Mouse (Mus musculus) CH12.LX (cell line): ENCODE results near the gene Cacng2. TPM values are rescaled to one million over a fixed set of nuclear protein-coding genes. Genes with fewer than 3 reads are reported as not detected.

ENCODE experiments used
- DNase-seq: peaks from one replicate; pipeline ENCODE4 v3.0.0-alpha.2; 2013; ENCODE audit errors: extremely low read depth
- H3K27ac ChIP-seq: 2 replicates; pipeline ENCODE4 v1.5.1; 2012; ENCODE audit warnings: low read depth, mild to moderate bottlenecking, control low read depth, moderate library complexity; ENCODE audit not compliant: insufficient read depth
- H3K27me3 ChIP-seq: replicated peaks from 2 replicates; pipeline ENCODE3; 2012; ENCODE audit warnings: inconsistent platforms
- H3K36me3 ChIP-seq, 2 experiments: replicated peaks in 1 of 2; 2 replicates each; pipeline versions ENCODE3 to v1.6.1; 2012; ENCODE audit warnings: inconsistent platforms in 1 of 2, low read length in 1 of 2, mild to moderate bottlenecking in 1 of 2, mixed read lengths in 1 of 2, moderate library complexity in 1 of 2; ENCODE audit not compliant: control insufficient read depth in 1 of 2, insufficient read depth in 1 of 2
- H3K4me1 ChIP-seq, 2 experiments: 2 replicates each; pipeline ENCODE4 v1.6.1; 2012; ENCODE audit warnings: inconsistent platforms in 1 of 2, moderate library complexity in 1 of 2; ENCODE audit not compliant: insufficient read depth in 2 of 2, control insufficient read depth in 1 of 2
- H3K4me2 ChIP-seq: 2 replicates; pipeline ENCODE4 v1.6.1; 2012; ENCODE audit warnings: low read depth, mild to moderate bottlenecking, control low read depth; ENCODE audit not compliant: poor library complexity, insufficient read depth, severe bottlenecking
- H3K4me3 ChIP-seq, 3 experiments: fragments of 150-350 bp in 1 of 3; sonication (generic) in 1 of 3; replicated peaks in 1 of 3; 2 replicates each; pipeline versions ENCODE3 to v1.5.1; 2011 to 2012; ENCODE audit warnings: low read depth in 2 of 3, low read length in 2 of 3, mild to moderate bottlenecking in 2 of 3, moderate library complexity in 2 of 3, control low read depth in 1 of 3, improper control_type of control experiment in 1 of 3, inconsistent platforms in 1 of 3, mixed read lengths in 1 of 3; ENCODE audit not compliant: poor library complexity in 1 of 3
- H3K79me2 ChIP-seq: replicated peaks from 2 replicates; pipeline ENCODE4 v1.6.1; 2012; ENCODE audit warnings: mild to moderate bottlenecking, moderate library complexity; ENCODE audit not compliant: control insufficient read depth, poor library complexity, insufficient read depth, severe bottlenecking; ENCODE audit errors: extremely low read depth
- H3K9ac ChIP-seq: 2 replicates; pipeline ENCODE4 v1.6.1; 2012; ENCODE audit warnings: low read depth, mild to moderate bottlenecking, control low read depth, moderate library complexity; ENCODE audit not compliant: insufficient read depth
- H3K9me3 ChIP-seq: replicated peaks from 2 replicates; pipeline ENCODE3; 2012; ENCODE audit warnings: low read length, inconsistent platforms, mixed read lengths
- CHD2 ChIP-seq: IDR thresholded peaks from 2 replicates; pipeline ENCODE4 v1.6.1; 2011; ENCODE audit warnings: low read length, improper control_type of control experiment
- GABPA ChIP-seq: IDR thresholded peaks from 2 replicates; pipeline ENCODE4 v1.6.1; 2012; ENCODE audit warnings: low read depth, low read length, improper control_type of control experiment, inconsistent platforms; ENCODE audit not compliant: insufficient replicate concordance
- HCFC1 ChIP-seq: IDR thresholded peaks from 2 replicates; pipeline ENCODE4 v1.6.1; 2012; ENCODE audit warnings: low read depth, mild to moderate bottlenecking, inconsistent platforms, low read length, improper control_type of control experiment
- IRF4 ChIP-seq: IDR thresholded peaks from 2 replicates; pipeline ENCODE4 v1.6.1; 2014; ENCODE audit warnings: low read depth, mild to moderate bottlenecking, inconsistent platforms, low read length, improper control_type of control experiment
- KAT2A ChIP-seq: IDR thresholded peaks from 2 replicates; pipeline ENCODE4 v1.6.1; 2012; ENCODE audit warnings: low read length, improper control_type of control experiment, inconsistent platforms; ENCODE audit not compliant: insufficient replicate concordance
- MAZ ChIP-seq: IDR thresholded peaks from 2 replicates; pipeline ENCODE4 v1.6.1; 2012; ENCODE audit warnings: low read depth, mild to moderate bottlenecking, inconsistent platforms, low read length, improper control_type of control experiment, moderate library complexity
- MEF2A ChIP-seq: IDR thresholded peaks from 2 replicates; pipeline ENCODE4 v1.6.1; 2014; ENCODE audit warnings: low read depth, mild to moderate bottlenecking, inconsistent platforms, low read length, improper control_type of control experiment, borderline replicate concordance
- POLR2AphosphoS2 ChIP-seq: IDR thresholded peaks from 2 replicates; pipeline ENCODE4 v1.6.1; 2011; ENCODE audit warnings: low read depth, low read length, improper control_type of control experiment
- SMC3 ChIP-seq: IDR thresholded peaks from 2 replicates; pipeline ENCODE4 v1.6.1; 2011; ENCODE audit warnings: low read depth, low read length, improper control_type of control experiment
- TCF12 ChIP-seq: IDR thresholded peaks from 2 replicates; pipeline ENCODE4 v1.6.1; 2014; ENCODE audit warnings: low read depth, mild to moderate bottlenecking, inconsistent platforms, low read length, improper control_type of control experiment
- ZKSCAN1 ChIP-seq: IDR thresholded peaks from 2 replicates; pipeline ENCODE4 v1.6.1; 2012; ENCODE audit warnings: low read depth, inconsistent platforms, low read length, improper control_type of control experiment, borderline replicate concordance
- dilution Hi-C: fragments of 300-500 bp; cut with MboI; formaldehyde crosslinking; loops from 2 replicates; pipeline ENCODE4 v1.14.3; 2020; ENCODE audit warnings: low sequenced_read_pairs; ENCODE audit not compliant: extremely low pct_unique_long_range_greater_than_20kb, extremely low pct_ligation_motif_present
- in situ Hi-C: fragments of 300-500 bp; cut with MboI; formaldehyde crosslinking; loops from 3 replicates; pipeline ENCODE4 v1.14.3; 2019; ENCODE audit warnings: low sequenced_read_pairs, low pct_ligation_motif_present, low pct_unique_long_range_greater_than_20kb, mixed read lengths
- polyA plus RNA-seq: library from polyadenylated mRNA; unstranded; fragments of >175 nt; gene quantifications from 2 replicates; pipeline ENCODE4 v1.2.1, GENCODE M21; 2012; ENCODE audit warnings: low read depth; ENCODE audit not compliant: insufficient read length
- total RNA-seq, 2 experiments: library from RNA; depleted of rRNA; stranded (reverse); fragments of 300-350 nt in 1 of 2; fragments of >200 nt in 1 of 2; gene quantifications; 2 replicates each; pipeline ENCODE4 v1.2.3; 2012 to 2014

Cacng2 gene
- total and polyA plus RNA-seq, 3 experiments: not detected

DNA sequence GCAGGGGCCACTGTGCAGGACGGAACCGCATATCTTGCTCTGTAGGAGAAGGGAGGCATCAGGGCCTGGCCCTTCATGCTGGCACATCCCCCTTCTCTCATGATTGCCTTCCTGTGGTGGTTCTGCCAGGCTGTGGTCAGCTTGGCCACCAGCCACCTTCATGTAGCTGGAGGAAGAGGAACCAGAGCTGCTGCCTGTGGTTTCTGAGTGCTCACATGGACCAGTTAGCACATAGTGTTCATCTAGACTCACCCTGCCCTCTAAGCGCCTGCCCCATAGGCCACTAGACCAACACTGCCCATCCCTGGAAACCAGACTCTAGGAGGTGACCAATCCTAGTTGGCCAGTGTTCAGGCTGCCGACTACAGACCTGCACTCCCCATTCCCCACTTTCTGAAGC is 174.1 kb downstream of the Cacng2 start:
- Histone ChIP-seq H3K36me3 (no peaks in the 10 kb centered on the region), H3K4me1 (peaks cover 2 to 7% of the 10 kb centered on the region in 2 experiments; a peak in 3 of 4 replicates), H3K4me2 (no peak overlapping the region), H3K9ac (no peak overlapping the region), H3K27ac (no peak overlapping the region), H3K79me2 (no peaks in the 10 kb centered on the region), H3K9me3 (no peaks in the 10 kb centered on the region), H3K27me3 (no peaks in the 10 kb centered on the region), H3K4me3 (no peak overlapping the region)
- in situ Hi-C loops: no loop called here
- TF ChIP-seq SMC3 (no peak), CHD2 (no peak), POLR2AphosphoS2 (no peak), MEF2A (no peak), IRF4 (no peak), TCF12 (no peak), ZKSCAN1 (no peak), MAZ (no peak), KAT2A (no peak), GABPA (no peak), HCFC1 (no peak)
- dilution Hi-C loops: no loop called here
- DNase-seq: no peak

Other genes with a start within 250 kb of the Cacng2 start
- gene Txn2, start 191.0 kb downstream of the Cacng2 start, total RNA-seq (2012; rRNA removed): 105 and 122 TPM in 2 replicates
- gene Txn2, start 191.0 kb downstream of the Cacng2 start, total RNA-seq (2014; rRNA removed): 16.8 and 22.4 TPM in 2 replicates
- gene Txn2, start 191.0 kb downstream of the Cacng2 start, polyA plus RNA-seq: 188 and 209 TPM in 2 replicates
- 0.17 and 0.59 TPM in 2 replicates for gene Foxred2, start 163.3 kb downstream of the Cacng2 start, total RNA-seq (2012; rRNA removed)
- gene Foxred2, start 163.3 kb downstream of the Cacng2 start, total RNA-seq (2014; rRNA removed): 0.39 and 0.41 TPM in 2 replicates
- 0.18 and 0.43 TPM in 2 replicates for gene Foxred2, start 163.3 kb downstream of the Cacng2 start, polyA plus RNA-seq
- gene Eif3d, start 149.2 kb downstream of the Cacng2 start, total RNA-seq (2012; rRNA removed): 344 and 352 TPM in 2 replicates
- 269 and 302 TPM in 2 replicates for gene Eif3d, start 149.2 kb downstream of the Cacng2 start, total RNA-seq (2014; rRNA removed)
- 406 and 493 TPM in 2 replicates for gene Eif3d, start 149.2 kb downstream of the Cacng2 start, polyA plus RNA-seq
- 72.1 and 84.9 TPM in 2 replicates for gene Ift27, start 54.1 kb upstream of the Cacng2 start, total RNA-seq (2012; rRNA removed)
- gene Ift27, start 54.1 kb upstream of the Cacng2 start, total RNA-seq (2014; rRNA removed): 67.1 and 84.1 TPM in 2 replicates
- 82.1 and 87.2 TPM in 2 replicates for gene Ift27, start 54.1 kb upstream of the Cacng2 start, polyA plus RNA-seq
- 11.8 and 12.8 TPM in 2 replicates for gene Pvalb, start 86.4 kb upstream of the Cacng2 start, total RNA-seq (2012; rRNA removed)
- 10.0 and 11.4 TPM in 2 replicates for gene Pvalb, start 86.4 kb upstream of the Cacng2 start, total RNA-seq (2014; rRNA removed)
- gene Pvalb, start 86.4 kb upstream of the Cacng2 start, polyA plus RNA-seq: 16.4 and 21.0 TPM in 2 replicates
- gene Ncf4, start 124.8 kb upstream of the Cacng2 start, total RNA-seq (2012; rRNA removed): 213 and 339 TPM in 2 replicates
- gene Ncf4, start 124.8 kb upstream of the Cacng2 start, total RNA-seq (2014; rRNA removed): 177 and 188 TPM in 2 replicates
- gene Ncf4, start 124.8 kb upstream of the Cacng2 start, polyA plus RNA-seq: 118 and 145 TPM in 2 replicates
- 15.6 and 21.6 TPM in 2 replicates for gene Csf2rb2, start 185.7 kb upstream of the Cacng2 start, total RNA-seq (2012; rRNA removed)
- 9.9 and 14.8 TPM in 2 replicates for gene Csf2rb2, start 185.7 kb upstream of the Cacng2 start, total RNA-seq (2014; rRNA removed)
- 56.5 and 56.6 TPM in 2 replicates for gene Csf2rb2, start 185.7 kb upstream of the Cacng2 start, polyA plus RNA-seq
- gene Csf2rb, start 205.7 kb upstream of the Cacng2 start, total RNA-seq (2012; rRNA removed): 146 and 179 TPM in 2 replicates
- 124 and 134 TPM in 2 replicates for gene Csf2rb, start 205.7 kb upstream of the Cacng2 start, total RNA-seq (2014; rRNA removed)
- gene Csf2rb, start 205.7 kb upstream of the Cacng2 start, polyA plus RNA-seq: 222 and 269 TPM in 2 replicates